Mouse (Mus musculus) embryonic facial prominence, embryonic 13.5 days (tissue): Measurements from ENCODE around the gene Acbd7. TPM values are rescaled to one million over a fixed set of nuclear protein-coding genes. Genes with fewer than 3 reads are reported as not detected.

ENCODE experiments used
- ATAC-seq: fragments of 200-750 bp; cut with Nextera tagmentation; 2 replicates; pipeline ENCODE4 v1.8.0; 2017; ENCODE audit warnings: low read depth; ENCODE audit not compliant: insufficient number of reproducible peaks, insufficient read depth, low FRiP score, low TSS enrichment
- H3K27ac ChIP-seq: fragments of 300-500 bp; sonication (generic); 2 replicates; pipeline ENCODE4 v1.5.1; 2015; ENCODE audit warnings: moderate library complexity, mild to moderate bottlenecking, inconsistent platforms
- H3K27me3 ChIP-seq: fragments of 300-500 bp; sonication (generic); 2 replicates; pipeline ENCODE4 v1.6.1; 2015; ENCODE audit warnings: mild to moderate bottlenecking, inconsistent platforms
- H3K36me3 ChIP-seq: fragments of 300-500 bp; sonication (generic); 2 replicates; pipeline ENCODE4 v1.6.1; 2015; ENCODE audit warnings: mild to moderate bottlenecking, inconsistent platforms
- H3K4me1 ChIP-seq: fragments of 300-500 bp; sonication (generic); 2 replicates; pipeline ENCODE4 v1.6.1; 2015; ENCODE audit warnings: inconsistent platforms
- H3K4me2 ChIP-seq: fragments of 300-500 bp; sonication (generic); 2 replicates; pipeline ENCODE4 v1.6.1; 2015; ENCODE audit warnings: moderate library complexity, mild to moderate bottlenecking, inconsistent platforms
- H3K4me3 ChIP-seq: fragments of 300-500 bp; sonication (generic); 2 replicates; pipeline ENCODE4 v1.5.1; 2015; ENCODE audit warnings: mild to moderate bottlenecking, inconsistent platforms
- H3K9ac ChIP-seq: fragments of 300-500 bp; sonication (generic); 2 replicates; pipeline ENCODE4 v1.6.1; 2015; ENCODE audit warnings: mild to moderate bottlenecking, inconsistent platforms
- H3K9me3 ChIP-seq: fragments of 300-500 bp; sonication (generic); 2 replicates; pipeline ENCODE4 v1.6.1; 2016; ENCODE audit warnings: inconsistent platforms
- WGBS: fragments of 180-500 bp; shearing (Covaris S2); methylation state at CpG from one replicate; pipeline ENCODE4 v1.1.7; 2015; ENCODE audit warnings: mixed read lengths; 5-methylcytosine and 5-hydroxymethylcytosine counted together
- polyA plus RNA-seq: library from polyadenylated mRNA; unstranded; fragments of >200 nt; fragmentation: Nextera tagmentation; extraction: Ambion mirVana; gene quantifications from 2 replicates; pipeline ENCODE4 v1.2.1, GENCODE M21; 2015

Acbd7 gene
- 1.3 and 1.7 TPM in 2 replicates for polyA plus RNA-seq

DNA sequence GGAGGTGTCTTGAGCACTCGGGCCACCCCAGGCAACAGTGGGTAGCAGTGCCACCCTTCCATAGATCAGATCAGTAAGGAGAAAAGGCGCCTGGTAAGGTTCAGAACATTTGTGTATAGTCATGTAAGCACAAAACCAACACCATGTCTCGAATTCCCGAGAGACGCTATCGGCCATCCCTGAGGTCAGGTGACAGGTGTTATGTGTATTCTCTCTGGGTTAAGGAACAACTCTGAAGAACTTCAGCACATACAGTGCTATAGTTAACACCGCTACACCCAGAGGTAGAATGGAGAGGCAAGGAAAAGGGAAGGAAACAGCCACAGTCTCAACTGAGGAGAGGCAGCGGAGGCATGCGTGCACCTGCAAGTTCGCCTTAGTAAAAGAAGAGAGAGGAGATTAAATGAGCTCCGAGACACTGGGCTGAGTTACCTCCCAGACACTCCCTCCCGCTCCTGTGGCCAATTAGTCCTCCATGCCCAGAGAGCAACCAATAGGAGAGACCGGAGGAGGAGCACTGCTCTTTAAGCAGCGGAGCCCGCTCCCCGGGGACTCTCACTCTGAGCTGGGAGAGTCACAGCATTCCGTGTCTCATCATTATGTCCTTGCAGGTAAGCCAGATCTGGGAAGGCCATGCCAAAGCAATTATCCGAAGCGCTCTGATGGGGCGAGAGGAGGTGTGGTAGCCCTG, at the start of gene Acbd7:
Acbd7 (plus strand) TSS at position 558 of the 691 bp plus-strand sequence.
- no peaks in the 10 kb centered on the region for H3K36me3 ChIP-seq
- peak within 1 kb of the TSS; percentile 60; the same call in 1 of the 2 replicates for H3K9ac ChIP-seq
- H3K4me1 ChIP-seq: peaks cover 20% of the 10 kb centered on the region
- no peak within 1 kb of the TSS for H3K27ac ChIP-seq
- peak within 1 kb of the TSS; percentile 52 for H3K4me2 ChIP-seq
- peak within 1 kb of the TSS; percentile 18 for H3K4me3 ChIP-seq
- peaks cover 17% of the 10 kb centered on the region for H3K27me3 ChIP-seq
- ATAC-seq: no peak
- 4% methylated on average over 20 of the region's 20 CpGs for WGBS
- no peaks in the 10 kb centered on the region for H3K9me3 ChIP-seq

DNA sequence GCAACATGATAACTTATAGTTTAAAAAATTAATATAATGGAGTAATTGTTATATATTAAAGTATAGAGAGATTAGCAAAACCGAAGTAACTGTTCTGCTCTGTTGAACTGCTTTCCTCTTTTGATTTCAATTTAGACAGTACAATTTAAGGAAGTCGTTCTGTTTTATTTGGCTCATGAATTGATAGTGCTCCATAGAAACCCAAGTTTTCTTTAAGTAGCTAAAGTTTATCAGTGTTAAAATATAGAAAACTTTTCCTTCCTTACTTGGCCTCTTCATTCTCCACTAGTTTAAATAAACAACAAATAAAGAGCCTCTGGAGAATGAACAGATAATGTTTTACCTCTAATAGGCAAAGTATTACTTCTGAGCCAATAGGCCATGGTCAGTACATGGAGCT, 49.7 kb upstream of the Acbd7 start:
- H3K4me3 ChIP-seq: no peak overlapping the region
- H3K4me1 ChIP-seq: peaks cover 12% of the 10 kb centered on the region
- H3K27me3 ChIP-seq: no peaks in the 10 kb centered on the region
- H3K36me3 ChIP-seq: no peaks in the 10 kb centered on the region
- H3K9me3 ChIP-seq: no peaks in the 10 kb centered on the region
- ATAC-seq: no peak
- no peak overlapping the region for H3K4me2 ChIP-seq
- H3K9ac ChIP-seq: no peak overlapping the region
- no peak overlapping the region for H3K27ac ChIP-seq
- WGBS: 85% methylated on average over 2 of the region's 2 CpGs

DNA sequence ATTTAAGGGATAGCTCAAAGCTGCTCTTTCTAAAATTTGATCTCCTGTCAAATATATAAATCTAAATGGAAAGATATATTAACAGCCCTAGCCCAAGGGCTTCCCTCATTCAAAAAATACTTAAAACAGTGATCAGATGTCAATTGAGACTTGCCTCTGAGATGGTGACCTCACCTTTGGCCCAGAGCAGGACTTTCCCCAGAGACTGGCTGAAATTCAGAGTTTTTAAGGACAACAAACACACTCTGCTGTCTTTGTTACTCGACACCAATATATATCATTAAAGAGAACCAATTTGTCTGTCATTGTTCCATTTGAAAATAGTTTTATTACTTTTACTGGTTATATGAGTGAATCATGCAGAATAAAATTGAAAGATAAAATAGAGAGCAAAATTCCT, 46.4 kb upstream of the Acbd7 start:
- no peak overlapping the region for H3K27ac ChIP-seq

DNA sequence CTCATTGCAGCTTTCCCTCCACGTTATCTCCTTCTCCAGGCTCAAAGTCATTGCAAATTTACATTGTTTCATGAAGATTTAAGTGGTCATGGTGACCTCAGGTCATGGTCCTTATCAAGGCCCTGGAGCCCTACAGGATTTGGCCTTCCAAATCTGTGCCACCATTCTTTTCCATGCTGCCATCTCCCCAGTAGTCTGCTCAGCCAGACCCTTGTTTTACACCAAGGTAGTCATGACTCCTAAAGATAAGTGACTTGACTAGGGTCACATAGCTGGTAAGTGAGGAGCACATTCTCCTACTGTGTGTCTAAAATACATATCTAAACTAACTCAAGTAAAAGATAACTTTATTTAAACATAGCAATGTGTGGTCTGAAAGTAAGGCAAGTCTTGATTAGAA, 43.8 kb upstream of the Acbd7 start:
- no peak overlapping the region for H3K4me3 ChIP-seq
- H3K4me2 ChIP-seq: no peak overlapping the region
- no peak overlapping the region for H3K27ac ChIP-seq
- WGBS: 86% methylated on average over 1 of the region's 1 CpGs
- no peak for ATAC-seq
- no peaks in the 10 kb centered on the region for H3K9me3 ChIP-seq
- H3K27me3 ChIP-seq: no peaks in the 10 kb centered on the region
- no peak overlapping the region for H3K9ac ChIP-seq
- no peaks in the 10 kb centered on the region for H3K4me1 ChIP-seq
- no peaks in the 10 kb centered on the region for H3K36me3 ChIP-seq

More for the DNA sequence above, 46.4 kb upstream of the Acbd7 start:
- no peak overlapping the region for H3K9ac ChIP-seq
- H3K9me3 ChIP-seq: no peaks in the 10 kb centered on the region
- no peak for ATAC-seq
- H3K36me3 ChIP-seq: no peaks in the 10 kb centered on the region
- H3K4me3 ChIP-seq: no peak overlapping the region
- H3K4me1 ChIP-seq: peaks cover 4% of the 10 kb centered on the region; the same call in 1 of the 2 replicates
- H3K27me3 ChIP-seq: no peaks in the 10 kb centered on the region
- 81% methylated on average over 1 of the region's 1 CpGs for WGBS
- no peak overlapping the region for H3K4me2 ChIP-seq

DNA sequence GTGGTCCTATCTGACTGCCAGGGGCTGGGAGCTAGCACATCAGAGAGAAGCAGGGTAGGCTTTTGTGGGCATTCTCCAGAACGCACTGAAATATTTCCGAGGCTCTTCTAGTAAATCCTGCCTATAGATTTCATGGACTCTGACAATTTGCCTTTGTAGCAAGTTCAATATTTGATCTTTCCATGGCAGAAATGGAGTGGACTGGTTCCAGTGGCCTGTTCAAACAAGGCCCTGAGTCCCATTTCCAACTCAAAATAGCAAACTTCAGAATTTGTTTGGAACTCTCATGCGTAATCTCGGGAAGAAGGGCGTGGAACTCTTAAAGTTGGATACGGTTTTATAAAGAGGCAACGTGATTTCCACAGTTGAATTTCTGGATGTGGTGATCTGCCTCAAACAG, 40.1 kb upstream of the Acbd7 start:
- H3K27me3 ChIP-seq: no peaks in the 10 kb centered on the region
- 88% methylated on average over 7 of the region's 7 CpGs for WGBS
- no peak overlapping the region for H3K4me3 ChIP-seq
- H3K9ac ChIP-seq: no peak overlapping the region
- no peaks in the 10 kb centered on the region for H3K4me1 ChIP-seq
- no peak overlapping the region for H3K27ac ChIP-seq
- H3K4me2 ChIP-seq: no peak overlapping the region
- ATAC-seq: no peak
- no peaks in the 10 kb centered on the region for H3K9me3 ChIP-seq
- H3K36me3 ChIP-seq: no peaks in the 10 kb centered on the region

DNA sequence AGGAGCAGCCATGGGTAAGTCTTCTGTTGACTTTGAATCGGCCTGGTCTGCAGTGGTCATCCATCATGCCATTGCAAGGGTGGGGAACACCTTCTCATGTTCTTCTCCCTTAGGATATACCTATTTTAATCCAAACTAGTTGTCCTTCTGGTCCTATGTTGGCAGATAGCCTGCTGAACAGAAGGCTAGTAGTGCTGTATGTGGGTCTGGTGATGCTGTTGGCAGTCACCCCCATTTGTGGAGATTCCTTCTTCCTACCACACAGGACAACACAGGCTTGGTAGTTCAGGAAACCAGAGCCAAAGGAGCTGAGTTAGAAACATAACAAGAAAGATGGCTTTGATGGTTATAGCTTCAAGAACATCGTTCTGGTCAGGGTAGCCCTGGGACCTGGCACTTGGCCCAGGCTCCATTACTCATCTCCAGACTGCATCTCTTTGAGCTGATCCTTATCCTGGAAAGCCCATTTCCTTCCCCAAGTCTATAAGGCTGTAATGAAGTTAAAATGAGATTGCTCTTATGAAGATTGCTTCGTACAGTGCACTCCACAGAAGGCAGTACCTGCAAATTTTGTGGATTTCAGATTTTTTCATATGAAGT, 30.4 kb upstream of the Acbd7 start:
- Histone ChIP-seq H3K36me3 (peaks cover 16% of the 10 kb centered on the region), H3K4me1 (no peaks in the 10 kb centered on the region), H3K27ac (no peak overlapping the region), H3K4me3 (no peak overlapping the region), H3K4me2 (no peak overlapping the region), H3K9ac (no peak overlapping the region), H3K9me3 (no peaks in the 10 kb centered on the region), H3K27me3 (no peaks in the 10 kb centered on the region)
- no peak for ATAC-seq
- WGBS: 80% methylated on average over 3 of the region's 3 CpGs

DNA sequence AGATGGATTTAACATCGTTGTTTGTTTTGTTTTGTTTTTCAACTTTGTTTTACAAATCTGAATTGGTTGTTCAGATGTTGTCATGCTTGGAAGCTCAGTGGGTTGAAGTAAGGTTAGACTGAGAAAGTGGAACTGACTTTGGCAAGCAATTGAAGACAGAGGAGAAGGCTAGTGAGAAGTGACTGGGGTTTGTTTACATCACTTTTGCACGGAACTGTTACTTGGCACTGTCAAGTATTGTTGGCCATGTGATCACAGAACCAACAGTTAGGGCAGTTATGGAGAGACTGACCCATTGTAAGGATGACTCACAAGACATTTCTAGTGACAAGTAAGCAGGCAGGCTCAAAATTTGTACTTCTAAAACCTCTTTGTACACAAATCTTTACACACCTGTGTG, 12.8 kb upstream of the Acbd7 start:
- H3K36me3 ChIP-seq: peaks cover 58% of the 10 kb centered on the region

DNA sequence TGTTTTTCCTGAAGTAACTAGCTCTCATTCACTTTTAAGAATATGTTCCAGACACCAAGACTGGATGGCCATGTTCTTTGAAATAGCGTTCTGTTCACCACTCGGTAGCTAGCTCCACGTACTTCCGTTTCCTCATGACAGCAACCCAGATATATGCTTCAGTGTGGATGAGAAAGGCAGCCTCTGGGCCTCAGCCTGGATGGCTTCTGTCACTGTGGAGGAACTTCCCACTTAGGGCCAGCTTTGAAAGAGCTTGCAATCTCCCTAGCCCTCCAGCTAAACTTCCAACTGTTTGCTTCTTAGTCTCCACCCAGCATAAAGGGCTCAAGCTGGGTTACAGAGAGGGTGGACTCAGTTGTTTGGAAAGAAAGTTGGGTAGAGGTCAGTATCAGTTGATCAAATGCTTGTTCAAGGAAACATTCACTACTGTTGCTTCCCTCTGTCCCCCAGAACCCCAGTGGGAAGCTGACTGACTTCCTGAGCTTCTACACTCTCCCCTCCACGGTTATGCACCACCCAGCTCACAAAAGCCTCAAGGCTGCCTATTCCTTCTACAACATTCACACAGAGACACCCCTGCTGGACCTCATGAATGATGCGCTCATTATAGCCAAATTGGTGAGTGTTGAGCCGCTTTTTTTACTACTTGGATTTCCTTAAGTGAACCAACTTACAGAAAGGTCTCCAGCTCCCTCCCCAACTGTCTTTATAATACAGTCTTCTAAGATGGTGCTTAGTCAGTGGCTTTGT, 11.4 kb upstream of the Acbd7 start:
- 93% methylated on average over 7 of the region's 7 CpGs for WGBS
- ATAC-seq: no peak

More for the DNA sequence above, 12.8 kb upstream of the Acbd7 start:
- H3K27me3 ChIP-seq: no peaks in the 10 kb centered on the region
- no peak overlapping the region for H3K4me3 ChIP-seq
- H3K4me2 ChIP-seq: no peak overlapping the region
- no peak overlapping the region for H3K27ac ChIP-seq
- no peak for ATAC-seq
- no peaks in the 10 kb centered on the region for H3K9me3 ChIP-seq
- no peaks in the 10 kb centered on the region for H3K4me1 ChIP-seq
- H3K9ac ChIP-seq: no peak overlapping the region
- 86% methylated on average over 2 of the region's 2 CpGs for WGBS

DNA sequence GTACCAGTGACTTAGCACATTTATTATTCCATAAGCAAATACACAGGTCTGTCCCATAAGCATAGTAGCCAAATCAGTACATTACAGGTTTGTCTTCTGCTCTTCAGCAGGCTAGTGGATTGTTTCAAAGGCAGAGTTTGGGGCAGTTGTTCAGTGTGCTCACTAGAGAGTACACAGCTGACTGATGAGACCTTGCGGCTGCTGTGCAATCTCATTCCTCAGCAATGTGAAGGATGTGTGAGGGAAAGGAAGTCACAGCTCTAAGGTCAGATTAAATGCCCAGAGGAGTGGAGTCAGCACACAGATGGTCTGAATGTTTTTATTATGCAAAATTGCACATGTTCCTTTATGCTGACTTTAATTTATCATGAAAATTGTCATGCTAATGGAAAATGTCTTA, 9.4 kb upstream of the Acbd7 start:
- Histone ChIP-seq H3K36me3 (peaks cover 59% of the 10 kb centered on the region), H3K9me3 (no peaks in the 10 kb centered on the region), H3K27me3 (no peaks in the 10 kb centered on the region), H3K27ac (no peak overlapping the region), H3K4me1 (peaks cover 8% of the 10 kb centered on the region), H3K9ac (no peak overlapping the region), H3K4me2 (no peak overlapping the region), H3K4me3 (no peak overlapping the region)
- no peak for ATAC-seq
- 88% methylated on average over 1 of the region's 1 CpGs for WGBS

More for the DNA sequence above, 11.4 kb upstream of the Acbd7 start:
- H3K27ac ChIP-seq: no peak overlapping the region
- peaks cover 60% of the 10 kb centered on the region for H3K36me3 ChIP-seq
- H3K9me3 ChIP-seq: no peaks in the 10 kb centered on the region
- no peaks in the 10 kb centered on the region for H3K27me3 ChIP-seq
- H3K4me3 ChIP-seq: no peak overlapping the region
- no peak overlapping the region for H3K4me2 ChIP-seq
- H3K9ac ChIP-seq: no peak overlapping the region
- H3K4me1 ChIP-seq: no peaks in the 10 kb centered on the region

DNA sequence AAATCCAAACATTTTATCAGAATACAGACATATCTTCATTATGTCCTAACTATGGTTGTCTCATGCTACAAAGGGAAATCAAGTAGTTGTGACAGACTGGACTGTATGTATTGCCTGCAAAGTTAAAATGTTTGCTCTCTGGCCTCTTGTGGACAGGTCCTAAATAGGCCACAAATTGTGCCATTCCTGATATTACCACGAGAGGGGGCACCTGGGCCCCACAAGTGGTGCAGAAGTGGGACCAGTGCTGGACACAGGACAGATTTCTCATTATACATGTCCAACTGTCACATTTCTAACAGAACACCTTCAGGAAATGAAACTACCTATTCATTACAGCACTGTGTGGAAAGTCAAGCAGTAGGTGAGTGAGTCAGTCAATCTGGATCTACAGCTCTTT, 8.6 kb upstream of the Acbd7 start:
- H3K9me3 ChIP-seq: no peaks in the 10 kb centered on the region
- no peak overlapping the region for H3K9ac ChIP-seq
- ATAC-seq: no peak
- WGBS: 28% methylated on average over 1 of the region's 1 CpGs
- H3K4me2 ChIP-seq: no peak overlapping the region
- no peak overlapping the region for H3K4me3 ChIP-seq
- H3K4me1 ChIP-seq: peaks cover 12% of the 10 kb centered on the region
- H3K36me3 ChIP-seq: peaks cover 58% of the 10 kb centered on the region
- H3K27me3 ChIP-seq: no peaks in the 10 kb centered on the region
- H3K27ac ChIP-seq: no peak overlapping the region

DNA sequence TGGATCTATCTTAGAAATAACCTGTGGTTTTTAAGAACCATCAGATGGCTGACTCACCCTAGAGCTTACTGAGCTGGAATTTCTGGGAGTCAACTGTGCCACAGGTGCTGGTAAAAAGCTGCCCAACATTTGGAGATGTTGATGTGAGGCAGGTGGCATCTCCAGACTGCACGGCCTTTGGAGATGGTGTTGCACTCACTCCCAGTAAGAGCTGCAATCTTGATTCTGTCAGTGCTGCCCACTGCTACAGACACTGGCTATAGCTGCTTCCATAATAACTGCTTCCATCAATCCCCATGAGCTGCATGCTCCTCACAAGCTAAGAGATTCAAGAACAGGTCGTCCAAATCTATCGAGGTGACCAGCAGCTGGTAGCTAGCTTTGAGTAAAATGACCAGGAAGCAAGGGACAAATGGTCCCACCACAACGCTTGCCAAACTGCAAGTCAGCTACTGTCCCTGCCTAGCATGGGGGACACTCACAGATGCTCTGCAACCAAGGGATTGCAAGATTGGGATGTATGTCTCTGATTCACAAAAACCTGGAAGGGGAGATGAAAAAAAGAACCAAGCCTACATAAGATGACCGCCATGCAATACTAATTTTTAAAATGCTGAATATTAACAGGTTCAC, 4.8 kb upstream of the Acbd7 start:
- H3K9ac ChIP-seq: peak overlapping the region; percentile 83

More for the DNA sequence above, 4.8 kb upstream of the Acbd7 start:
- H3K27me3 ChIP-seq: peaks cover 11% of the 10 kb centered on the region
- H3K4me2 ChIP-seq: peak overlapping the region; percentile 64
- H3K36me3 ChIP-seq: peaks cover 24% of the 10 kb centered on the region
- 83% methylated on average over 5 of the region's 5 CpGs for WGBS
- H3K4me1 ChIP-seq: peaks cover 20% of the 10 kb centered on the region
- peak overlapping the region; percentile 68 for H3K4me3 ChIP-seq
- H3K9me3 ChIP-seq: no peaks in the 10 kb centered on the region
- no peak overlapping the region for H3K27ac ChIP-seq
- no peak for ATAC-seq
